Mouse (Mus musculus): Measurements from ENCODE around the gene Cavin4.
"Not testable (repeated sequence)": the region's sequence is repeated elsewhere in the genome, so short reads cannot be mapped to it uniquely, and the experiment has no call there.

The Cavin4 gene

DNA sequence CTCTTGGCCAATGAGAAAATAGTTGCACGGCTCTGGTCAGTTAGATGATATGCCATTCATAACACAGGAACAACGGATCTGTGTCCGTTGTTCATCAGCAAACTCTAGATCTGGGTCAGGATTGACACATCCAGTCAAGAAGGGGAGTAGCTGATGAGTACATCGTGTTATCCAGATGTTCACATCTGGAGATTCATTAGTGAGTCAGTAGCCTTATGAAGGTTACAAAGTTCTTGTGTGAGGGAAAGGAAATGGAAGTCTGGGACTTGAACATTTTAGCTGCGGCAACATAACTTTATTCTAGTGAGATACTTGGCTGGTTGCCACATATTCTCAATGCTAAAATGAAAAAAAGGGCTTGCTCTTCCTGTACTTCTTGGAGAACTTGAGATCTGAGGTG, 9.6 kb downstream of the Cavin4 start:
- DNase-seq (ENCODE audit: low read depth): no peak

GRCm38 (mm10) chr4:48674412-48674811, 11.1 kb downstream of the Cavin4 start:
- no peak for DNase-seq (ENCODE audit: low read depth)

GRCm38 (mm10) chr4:48676570-48677185, 13.4 kb downstream of the Cavin4 start:
- no peak for DNase-seq (ENCODE audit: low read depth)

DNA sequence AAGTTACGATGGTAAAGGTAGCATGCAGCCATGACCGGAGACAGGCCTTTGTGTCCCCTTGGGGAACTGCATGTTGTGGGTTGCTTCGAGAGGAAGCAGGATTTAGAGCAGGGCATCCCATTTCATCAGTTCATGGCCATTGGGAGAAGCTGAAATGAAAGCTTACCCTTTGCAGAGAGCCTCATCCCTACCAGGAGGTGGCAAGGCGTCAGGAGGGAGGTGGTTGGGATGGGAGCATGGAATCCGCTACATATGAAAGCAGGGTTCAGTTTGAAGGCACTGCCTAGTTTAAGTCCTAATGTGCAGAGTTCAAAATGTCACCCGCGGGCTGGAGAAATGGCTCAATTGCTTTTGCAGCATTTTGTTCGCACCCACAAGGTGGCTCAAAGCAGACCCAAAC, 14.0 kb downstream of the Cavin4 start:
- no peak for DNase-seq (ENCODE audit: low read depth)

DNA sequence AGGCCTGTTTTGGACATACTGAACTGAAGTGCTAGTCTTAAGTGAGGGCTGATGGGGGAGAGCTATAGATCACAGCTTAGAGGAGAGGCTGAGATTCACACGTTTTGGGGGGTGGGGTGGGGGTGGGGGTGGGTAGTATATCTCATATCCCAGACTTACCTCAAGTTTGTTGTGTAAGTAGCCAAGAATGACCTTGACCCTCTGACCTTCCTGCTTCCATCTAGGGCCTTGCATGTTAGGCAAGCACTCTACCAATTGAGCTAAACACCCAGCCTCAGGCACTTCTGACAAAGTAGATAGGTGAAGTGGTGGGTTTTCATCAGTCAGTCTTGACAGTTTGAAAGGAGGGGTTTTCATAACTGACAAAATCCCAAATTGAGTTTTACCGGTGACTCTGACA, 14.5 kb downstream of the Cavin4 start:
- no peak for DNase-seq (ENCODE audit: low read depth)

DNA sequence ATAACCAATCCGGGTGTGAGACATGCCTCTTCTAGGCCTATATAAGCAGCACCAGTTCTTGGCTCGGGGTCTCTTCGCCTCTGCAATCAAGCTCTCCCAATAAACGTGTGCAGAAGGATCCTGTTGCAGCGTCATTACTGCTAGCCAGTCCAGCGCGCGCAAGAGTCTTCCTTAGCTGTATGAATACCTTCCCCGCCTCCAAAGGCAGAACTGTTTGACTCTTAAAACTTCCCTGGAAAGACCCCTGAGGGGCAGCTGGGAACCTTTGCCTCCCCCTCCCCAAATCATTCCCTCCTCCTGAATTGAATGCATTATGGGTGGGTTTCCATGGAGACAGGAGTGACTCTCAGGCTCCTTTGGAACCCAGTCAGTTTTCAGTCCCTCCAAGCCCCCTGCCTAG, 15.5 kb downstream of the Cavin4 start:
- DNase-seq (ENCODE audit: low read depth): no peak

GRCm38 (mm10) chr4:48679728-48680127, 16.4 kb downstream of the Cavin4 start:
- DNase-seq (ENCODE audit: low read depth): not testable (repeated sequence)

GRCm38 (mm10) chr4:48680214-48680613, 16.9 kb downstream of the Cavin4 start:
- no peak for DNase-seq (ENCODE audit: low read depth)

- peak; percentile 62 for DNase-seq (ENCODE audit: low read depth)
Observed at GRCm38 (mm10) chr4:48680648-48681343, 17.5 kb downstream of the Cavin4 start.

DNA sequence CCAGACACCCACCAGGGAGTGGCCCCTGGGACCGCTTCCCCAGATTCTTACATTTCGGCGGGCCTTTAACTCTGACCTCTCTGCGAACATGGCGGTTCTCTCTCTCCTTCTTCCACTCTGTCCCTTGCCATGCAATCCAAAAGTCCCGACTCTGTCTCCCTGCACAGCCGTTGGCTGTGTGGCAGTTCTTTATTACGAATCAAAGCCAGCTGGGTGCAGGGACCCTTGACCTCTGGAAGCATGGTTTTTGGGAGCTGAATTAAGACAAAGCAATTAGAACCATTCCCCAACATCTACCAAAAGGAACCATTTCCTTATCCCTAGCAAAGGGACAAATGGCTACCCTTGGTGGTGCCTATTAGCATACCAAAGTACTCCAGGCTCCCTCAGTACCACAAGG, 19.8 kb downstream of the Cavin4 start:
- no peak for DNase-seq (ENCODE audit: low read depth)

GRCm38 (mm10) chr4:48683633-48684209, 20.4 kb downstream of the Cavin4 start:
- DNase-seq (ENCODE audit: low read depth): not testable (repeated sequence)

GRCm38 (mm10) chr4:48684593-48685187, 21.4 kb downstream of the Cavin4 start:
- DNase-seq (ENCODE audit: low read depth): no peak

DNA sequence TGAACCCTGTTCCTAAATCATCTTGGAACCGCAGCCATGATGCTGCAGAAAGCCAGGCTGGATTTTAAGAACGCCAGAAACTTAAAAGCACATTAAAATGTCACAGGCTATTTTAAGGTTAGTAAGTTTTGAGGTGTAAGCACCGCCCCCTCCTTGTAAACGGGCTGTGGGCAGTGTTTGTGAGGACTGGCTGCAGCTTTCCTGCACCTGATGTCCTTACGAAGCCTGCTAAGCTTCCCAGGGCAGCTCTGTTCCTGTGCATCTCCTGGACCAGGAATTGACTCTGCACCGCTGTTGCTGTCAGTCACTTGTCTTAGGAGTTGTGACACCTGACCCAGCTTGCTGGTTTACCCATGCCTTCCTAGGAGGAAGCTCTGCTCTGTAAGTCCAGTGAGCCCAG, 24.8 kb downstream of the Cavin4 start:
- DNase-seq (ENCODE audit: low read depth): no peak

DNA sequence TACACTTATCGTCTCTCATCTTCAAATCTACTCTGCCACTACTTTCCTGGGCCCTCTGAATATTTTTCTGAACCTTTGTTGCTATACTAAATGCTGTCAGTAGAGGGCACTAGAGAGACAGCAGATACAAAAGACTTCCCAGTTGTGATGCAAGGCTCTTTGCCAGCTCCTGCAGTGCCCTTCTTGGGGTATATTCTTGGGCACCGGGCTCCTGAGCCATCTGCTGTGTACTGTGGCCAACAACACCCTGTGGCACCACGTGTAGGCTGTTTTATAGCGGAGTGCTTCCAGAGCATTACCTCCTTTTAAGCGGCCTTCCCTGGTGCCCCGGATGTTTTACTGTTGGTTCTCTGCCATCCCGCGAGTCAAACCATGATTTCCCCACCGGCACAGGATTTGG, 27.3 kb downstream of the Cavin4 start:
- DNase-seq (ENCODE audit: low read depth): peak; percentile 49

DNA sequence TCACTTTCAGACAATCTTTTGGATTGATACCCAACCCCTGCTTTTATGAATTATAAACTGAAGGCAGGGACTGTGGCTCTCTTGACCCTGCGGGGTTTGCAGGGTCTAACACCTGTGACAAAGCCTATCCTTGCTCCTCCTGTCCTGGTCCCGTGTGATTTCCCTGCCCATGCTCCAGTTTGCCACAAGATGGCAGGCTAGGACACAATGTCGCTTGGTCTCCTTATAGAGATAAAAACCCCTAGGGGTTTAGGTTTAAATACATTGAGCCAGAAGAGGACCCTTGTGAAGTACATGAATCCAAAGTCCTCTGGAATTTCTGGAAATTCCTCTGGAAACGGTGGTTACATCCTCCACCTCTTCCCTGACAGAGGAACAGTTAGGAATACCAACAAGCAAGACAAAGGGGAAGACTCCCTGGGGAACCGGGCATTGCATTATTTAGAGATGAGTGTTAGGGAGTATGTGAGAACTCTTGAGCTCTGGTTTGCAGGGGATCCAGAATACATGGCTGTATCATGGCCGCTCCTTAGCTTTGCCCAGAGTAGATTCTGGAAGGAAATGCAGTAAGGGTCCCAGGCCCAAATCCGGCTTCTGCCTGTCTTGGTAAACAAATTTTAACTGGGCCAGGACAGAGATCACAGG, 28.6 kb downstream of the Cavin4 start:
- peak; percentile 10 for DNase-seq (ENCODE audit: low read depth)

DNA sequence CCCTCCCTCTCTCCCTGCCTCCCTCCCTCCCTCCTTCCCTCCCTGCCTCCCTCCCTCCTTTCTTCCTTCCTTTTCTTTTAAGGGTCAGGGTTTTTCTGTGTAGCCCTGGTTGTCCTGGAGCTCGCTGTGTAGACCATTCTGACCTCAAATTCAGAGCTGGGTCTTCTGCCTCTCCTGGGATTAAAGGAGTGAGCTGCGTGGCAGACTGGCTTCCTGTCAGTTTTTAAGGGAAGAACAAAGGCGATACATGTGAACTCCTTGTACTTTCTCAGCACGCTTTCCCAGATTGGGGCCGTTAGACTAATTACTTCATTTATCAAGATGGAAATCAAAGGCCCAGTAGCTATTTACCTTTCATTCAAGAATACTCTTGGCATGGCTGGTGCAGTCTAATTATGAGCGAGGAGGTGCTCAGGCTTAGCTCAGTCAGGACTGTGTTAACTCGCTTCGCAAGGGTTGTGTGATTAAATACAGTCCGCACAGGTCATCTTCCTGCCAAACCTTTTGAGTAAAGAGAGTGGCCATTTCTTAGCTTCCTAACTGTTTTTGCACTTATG, 29.5 kb downstream of the Cavin4 start:
- no peak for DNase-seq (ENCODE audit: low read depth)

DNA sequence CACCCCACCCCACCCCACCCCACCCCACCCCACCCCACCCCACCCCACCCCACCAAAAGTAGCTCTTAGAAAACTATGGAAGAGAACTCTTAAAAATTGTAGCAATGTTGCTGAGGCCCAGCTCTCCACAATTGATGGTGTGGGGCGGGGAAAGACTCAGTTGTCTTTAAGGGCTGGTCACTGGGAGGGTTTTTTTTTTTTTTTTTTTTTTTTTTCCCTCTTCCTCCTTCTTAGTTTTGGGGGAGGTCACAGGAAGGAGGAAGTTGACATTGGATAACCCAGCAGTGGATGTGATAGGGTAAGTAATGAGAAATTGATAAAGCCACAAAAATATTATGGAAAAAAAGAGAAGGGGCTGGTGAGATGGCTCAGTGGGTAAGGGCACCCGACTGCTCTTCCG, 33.4 kb downstream of the Cavin4 start:
- no peak for DNase-seq (ENCODE audit: low read depth)

GRCm38 (mm10) chr4:48697302-48697701, 34.0 kb downstream of the Cavin4 start:
- DNase-seq (ENCODE audit: low read depth): no peak

GRCm38 (mm10) chr4:48715865-48716650, 52.7 kb downstream of the Cavin4 start:
- DNase-seq (ENCODE audit: low read depth): no peak

DNA sequence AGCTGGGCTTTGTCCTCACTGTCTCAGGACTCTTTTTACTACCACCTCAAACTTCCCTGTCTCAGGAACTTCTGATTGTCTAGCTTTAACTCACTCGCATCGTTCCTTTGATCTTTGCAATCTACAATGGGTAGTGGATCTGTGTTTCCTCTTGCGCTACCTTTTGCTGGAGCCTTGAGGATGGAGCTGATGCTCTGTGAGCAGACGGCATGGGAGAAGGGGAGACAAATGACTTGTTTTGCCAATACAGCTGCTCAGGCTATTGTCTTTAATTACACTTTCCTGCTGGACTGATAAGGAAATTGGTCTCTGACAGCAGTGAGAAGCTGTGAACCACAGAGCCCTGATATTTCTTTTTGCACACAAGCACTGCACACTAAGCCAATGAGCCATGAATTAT, 53.5 kb downstream of the Cavin4 start:
- no peak for DNase-seq (ENCODE audit: low read depth)

All from induced T-regulatory cell, adult 2 months (primary cell).